Mouse (Mus musculus): ENCODE results near the gene Dpm3. TPM values are rescaled to one million over a fixed set of nuclear protein-coding genes. Genes with fewer than 3 reads are reported as not detected.

The Dpm3 gene
- polyA plus RNA-seq, 1 experiment from 2014 or later, result 73.2 TPM

DNA sequence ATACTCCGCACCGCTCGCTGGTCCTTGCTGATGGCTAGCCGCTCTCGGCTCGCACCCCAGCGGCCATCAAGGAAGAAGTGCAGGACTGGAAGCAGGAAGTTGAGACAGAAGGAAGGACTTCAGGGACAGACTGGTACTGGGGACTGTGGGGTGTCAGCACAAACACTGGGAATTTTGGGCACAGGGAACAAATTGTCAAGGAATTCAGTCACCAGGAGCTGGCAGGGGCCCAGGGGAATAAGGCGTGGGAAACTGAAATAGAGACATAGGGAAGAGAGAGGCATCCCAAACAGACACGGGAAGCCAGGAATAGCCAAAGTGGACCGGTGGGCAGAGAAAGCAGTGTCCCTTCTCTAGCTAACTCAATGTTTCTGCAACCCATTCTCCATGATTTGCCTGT is 22.6 kb upstream of the Dpm3 start:
- H3K27me3 ChIP-seq (ENCODE audit: insufficient read depth, low read length), result peaks cover 6% of the 10 kb centered on the region; the same call in 1 of the 2 replicates
- no peak overlapping the region for H3K9ac ChIP-seq (replicated peaks)
- 87% methylated on average over 10 of the region's 10 CpGs for WGBS (ENCODE audit: insufficient replicate concordance)
- H3K4me1 ChIP-seq (ENCODE audit: insufficient read depth), result peaks cover 6% of the 10 kb centered on the region; the same call in 1 of the 2 replicates
- H3K4me3 ChIP-seq (ENCODE audit: low read depth, low read length), result no peak overlapping the region
- no peaks in the 10 kb centered on the region for H3K36me3 ChIP-seq (replicated peaks; ENCODE audit: insufficient read depth, low read length)
- no peak overlapping the region for H3K27ac ChIP-seq (ENCODE audit: low read depth)
- H3K4me2 ChIP-seq (ENCODE audit: low read depth, low read length), result no peak overlapping the region
- no peaks in the 10 kb centered on the region for H3K9me3 ChIP-seq (ENCODE audit: low read length)
- DNase-seq (no peak), ATAC-seq (no peak)
- TF ChIP-seq EP300 (IDR thresholded peaks at IDR 0.05; ENCODE audit: low read depth) (no peak), CTCF (IDR thresholded peaks at IDR 0.05; ENCODE audit: low read depth) (no peak)

GRCm38 (mm10) chr3:89237682-89238081 is 21.5 kb upstream of the Dpm3 start:
- no peaks in the 10 kb centered on the region for H3K36me3 ChIP-seq (replicated peaks; ENCODE audit: insufficient read depth, low read length)
- no peak overlapping the region for H3K9ac ChIP-seq (replicated peaks)
- ATAC-seq (no peak), DNase-seq (no peak)
- 83% methylated on average over 21 of the region's 21 CpGs for WGBS (ENCODE audit: insufficient replicate concordance)
- no peaks in the 10 kb centered on the region for H3K9me3 ChIP-seq (ENCODE audit: low read length)
- H3K27ac ChIP-seq (ENCODE audit: low read depth), result no peak overlapping the region
- no peak overlapping the region for H3K4me2 ChIP-seq (ENCODE audit: low read depth, low read length)
- H3K4me1 ChIP-seq (ENCODE audit: insufficient read depth), result peaks cover 6% of the 10 kb centered on the region; the same call in 1 of the 2 replicates
- no peaks in the 10 kb centered on the region for H3K27me3 ChIP-seq (ENCODE audit: insufficient read depth, low read length)
- H3K4me3 ChIP-seq (ENCODE audit: low read depth, low read length), result no peak overlapping the region
- TF ChIP-seq EP300 (IDR thresholded peaks at IDR 0.05; ENCODE audit: low read depth) (no peak), CTCF (IDR thresholded peaks at IDR 0.05; ENCODE audit: low read depth) (no peak)

- Histone ChIP-seq H3K27me3 (ENCODE audit: insufficient read depth, low read length) (no peaks in the 10 kb centered on the region), H3K4me1 (ENCODE audit: insufficient read depth) (peaks cover 7% of the 10 kb centered on the region), H3K4me3 (ENCODE audit: low read depth, low read length) (no peak overlapping the region), H3K4me2 (ENCODE audit: low read depth, low read length) (no peak overlapping the region), H3K36me3 (replicated peaks; ENCODE audit: insufficient read depth, low read length) (no peaks in the 10 kb centered on the region), H3K27ac (ENCODE audit: low read depth) (no peak overlapping the region), H3K9ac (replicated peaks) (no peak overlapping the region), H3K9me3 (ENCODE audit: low read length) (no peaks in the 10 kb centered on the region)
- ATAC-seq (no peak), DNase-seq (no peak)
- no peak for TF ChIP-seq EP300 (IDR thresholded peaks at IDR 0.05; ENCODE audit: low read depth)
- no peak for TF ChIP-seq CTCF (IDR thresholded peaks at IDR 0.05; ENCODE audit: low read depth)
- WGBS (ENCODE audit: insufficient replicate concordance), result 51% methylated on average over 10 of the region's 12 CpGs
Observed at GRCm38 (mm10) chr3:89238494-89238893, 20.7 kb upstream of the Dpm3 start.

DNA sequence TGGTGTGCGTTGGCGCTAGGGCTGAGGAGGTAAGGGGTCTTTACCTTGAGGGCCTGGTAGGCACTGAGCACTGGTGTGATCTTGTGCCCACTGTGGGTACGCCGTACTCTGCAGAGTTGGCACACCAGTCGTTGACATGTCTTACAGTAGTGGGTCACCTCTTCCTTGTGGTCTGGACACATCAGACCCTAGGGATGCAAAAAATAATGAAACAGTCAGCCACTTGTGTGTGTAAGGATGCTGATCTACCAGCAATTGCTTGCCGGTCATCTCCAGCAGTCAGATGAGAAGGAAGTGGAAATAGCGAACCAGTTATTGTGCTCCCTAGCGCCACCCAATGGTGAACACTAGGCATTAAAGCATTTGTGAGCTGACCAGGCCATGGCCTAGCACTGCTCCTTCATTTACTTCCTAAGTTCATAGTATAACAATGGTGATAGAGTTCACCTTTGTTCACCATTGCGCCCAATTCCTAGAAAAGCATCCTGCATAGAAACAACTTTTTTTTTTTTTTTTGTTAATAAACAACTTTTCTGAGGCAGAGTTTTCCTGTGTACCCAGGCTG is 16.7 kb upstream of the Dpm3 start:
- H3K4me1 ChIP-seq (ENCODE audit: insufficient read depth), result peaks cover 30% of the 10 kb centered on the region
- H3K4me2 ChIP-seq (ENCODE audit: low read depth, low read length), result no peak overlapping the region
- no peaks in the 10 kb centered on the region for H3K9me3 ChIP-seq (ENCODE audit: low read length)
- TF ChIP-seq CTCF (IDR thresholded peaks at IDR 0.05; ENCODE audit: low read depth) (peak; percentile 85), EP300 (IDR thresholded peaks at IDR 0.05; ENCODE audit: low read depth) (no peak)
- no peak overlapping the region for H3K4me3 ChIP-seq (ENCODE audit: low read depth, low read length)
- no peaks in the 10 kb centered on the region for H3K36me3 ChIP-seq (replicated peaks; ENCODE audit: insufficient read depth, low read length)
- peaks cover 14% of the 10 kb centered on the region for H3K27me3 ChIP-seq (ENCODE audit: insufficient read depth, low read length)
- DNase-seq, result peak; percentile 79
- no peak overlapping the region for H3K9ac ChIP-seq (replicated peaks)
- ATAC-seq, result no peak
- no peak overlapping the region for H3K27ac ChIP-seq (ENCODE audit: low read depth)
- WGBS (ENCODE audit: insufficient replicate concordance), result 58% methylated on average over 9 of the region's 9 CpGs

DNA sequence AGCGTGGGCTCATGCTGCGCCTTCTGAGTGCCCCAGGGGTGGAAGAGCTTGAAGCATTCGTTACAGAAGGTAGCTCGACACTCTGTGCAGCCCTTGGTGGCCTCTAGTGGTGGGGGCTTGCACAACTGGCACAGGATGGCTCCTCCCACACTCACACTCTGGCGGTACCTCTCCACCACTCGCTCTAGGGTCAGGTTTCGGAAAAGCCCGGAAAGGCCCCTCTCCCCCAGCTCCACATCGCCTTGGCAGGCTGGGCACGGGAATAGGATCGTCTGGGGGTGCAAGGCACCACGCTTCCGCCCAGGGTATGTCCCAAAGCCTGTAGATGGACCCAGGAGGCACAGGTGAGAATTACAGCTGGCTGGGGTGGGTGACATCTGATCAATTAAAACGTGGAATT is 15.5 kb upstream of the Dpm3 start:
- Histone ChIP-seq H3K4me1 (ENCODE audit: insufficient read depth) (peaks cover 36% of the 10 kb centered on the region), H3K4me3 (ENCODE audit: low read depth, low read length) (no peak overlapping the region), H3K4me2 (ENCODE audit: low read depth, low read length) (peak overlapping the region; percentile 28; the same call in 1 of the 2 replicates), H3K9ac (replicated peaks) (no peak overlapping the region), H3K9me3 (ENCODE audit: low read length) (no peaks in the 10 kb centered on the region), H3K36me3 (replicated peaks; ENCODE audit: insufficient read depth, low read length) (no peaks in the 10 kb centered on the region), H3K27me3 (ENCODE audit: insufficient read depth, low read length) (peaks cover 14% of the 10 kb centered on the region), H3K27ac (ENCODE audit: low read depth) (no peak overlapping the region)
- ATAC-seq, result 0 out of 2 replicates have a peak, but pooled peaks have one; percentile 34
- 17% methylated on average over 14 of the region's 14 CpGs for WGBS (ENCODE audit: insufficient replicate concordance)
- DNase-seq, result peak; percentile 69
- TF ChIP-seq CTCF (IDR thresholded peaks at IDR 0.05; ENCODE audit: low read depth) (peak; percentile 61), EP300 (IDR thresholded peaks at IDR 0.05; ENCODE audit: low read depth) (no peak)

DNA sequence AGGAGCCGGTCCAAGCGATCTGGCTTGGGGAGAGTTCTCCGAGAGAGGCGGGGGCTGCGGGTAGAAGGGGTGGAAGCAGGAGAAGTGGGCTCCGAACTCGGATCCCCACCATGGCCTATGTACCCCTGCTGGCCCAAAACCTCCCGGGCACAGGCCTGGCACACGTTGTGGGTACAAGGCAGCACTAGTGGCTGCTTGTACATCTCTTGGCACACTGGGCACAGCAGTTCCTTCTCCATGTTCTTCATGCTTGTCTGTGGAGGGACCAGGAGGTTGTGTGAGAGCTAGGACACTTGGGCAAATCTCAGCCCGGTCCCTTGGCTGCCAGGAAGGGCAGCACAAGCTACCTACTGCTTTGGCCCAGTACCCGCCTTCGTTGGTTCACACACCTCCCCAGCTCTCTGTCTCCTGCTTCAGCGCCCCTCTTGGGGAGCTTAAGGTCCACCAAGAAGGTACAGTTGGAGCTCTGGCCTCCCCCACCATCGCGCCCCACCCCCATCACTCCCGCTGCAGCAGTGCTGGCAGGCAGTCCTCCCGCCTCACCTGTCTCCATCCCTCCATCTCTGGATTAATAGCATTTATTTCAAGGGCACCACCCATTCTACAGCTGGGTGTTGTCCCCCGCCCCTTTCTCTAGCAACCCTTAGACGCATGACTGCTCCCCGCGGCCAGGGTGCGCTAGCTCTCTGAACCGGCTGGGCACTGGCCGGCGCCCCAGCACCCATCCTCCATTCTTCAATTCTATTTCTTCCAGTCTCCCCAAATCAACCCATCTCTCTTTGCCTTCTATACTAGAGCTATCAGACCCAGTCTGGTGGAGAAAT is 14.8 kb upstream of the Dpm3 start:
- 24% methylated on average over 24 of the region's 25 CpGs for WGBS (ENCODE audit: insufficient replicate concordance)
- no peaks in the 10 kb centered on the region for H3K9me3 ChIP-seq (ENCODE audit: low read length)
- peak overlapping the region; percentile 89 for H3K4me2 ChIP-seq (ENCODE audit: low read depth, low read length)
- no peak for ATAC-seq
- DNase-seq, result no peak
- peaks cover 36% of the 10 kb centered on the region for H3K4me1 ChIP-seq (ENCODE audit: insufficient read depth)
- TF ChIP-seq CTCF (IDR thresholded peaks at IDR 0.05; ENCODE audit: low read depth) (peak; percentile 24), EP300 (IDR thresholded peaks at IDR 0.05; ENCODE audit: low read depth) (no peak)
- H3K27ac ChIP-seq (ENCODE audit: low read depth), result no peak overlapping the region
- peak overlapping the region; percentile 22; the same call in 1 of the 2 replicates for H3K4me3 ChIP-seq (ENCODE audit: low read depth, low read length)
- H3K27me3 ChIP-seq (ENCODE audit: insufficient read depth, low read length), result peaks cover 14% of the 10 kb centered on the region
- no peak overlapping the region for H3K9ac ChIP-seq (replicated peaks)
- 0 out of 2 replicates have a peak, but pooled peaks cover 2% of the 10 kb centered on the region for H3K36me3 ChIP-seq (replicated peaks; ENCODE audit: insufficient read depth, low read length)

Measured in liver, postnatal 0 days (tissue).